Mouse (Mus musculus) heart, embryonic 12.5 days (tissue): ENCODE measurements around the gene Lzts2. TPM values are rescaled to one million over a fixed set of nuclear protein-coding genes. Genes with fewer than 3 reads are reported as not detected.

Experiments used
- ATAC-seq: fragments of 200-750 bp; cut with Nextera tagmentation; 2 replicates; pipeline ENCODE4 v1.8.0; 2017; ENCODE audit warnings: moderate TSS enrichment, moderate library complexity; ENCODE audit not compliant: insufficient number of reproducible peaks, low FRiP score
- H3K27ac ChIP-seq: fragments of 300-500 bp; sonication (generic); 2 replicates; pipeline ENCODE4 v1.5.1; 2016; ENCODE audit warnings: mild to moderate bottlenecking, moderate library complexity; ENCODE audit not compliant: poor library complexity, severe bottlenecking
- H3K27me3 ChIP-seq: fragments of 300-500 bp; sonication (generic); replicated peaks from 2 replicates; pipeline ENCODE4 v1.6.1; 2016; ENCODE audit warnings: mild to moderate bottlenecking, moderate library complexity
- H3K36me3 ChIP-seq: fragments of 300-500 bp; sonication (generic); 2 replicates; pipeline ENCODE4 v1.6.1; 2016; ENCODE audit warnings: mild to moderate bottlenecking, moderate library complexity
- H3K4me1 ChIP-seq: fragments of 300-500 bp; sonication (generic); replicated peaks from 2 replicates; pipeline ENCODE4 v1.6.1; 2016; ENCODE audit warnings: mild to moderate bottlenecking
- H3K4me2 ChIP-seq: fragments of 300-500 bp; sonication (generic); 2 replicates; pipeline ENCODE4 v1.6.1; 2016; ENCODE audit warnings: mild to moderate bottlenecking, moderate library complexity
- H3K4me3 ChIP-seq: fragments of 300-500 bp; sonication (generic); 2 replicates; pipeline ENCODE4 v1.5.1; 2016; ENCODE audit warnings: mild to moderate bottlenecking
- H3K9ac ChIP-seq: fragments of 300-500 bp; sonication (generic); 2 replicates; pipeline ENCODE4 v1.6.1; 2016; ENCODE audit warnings: mild to moderate bottlenecking, moderate library complexity
- H3K9me3 ChIP-seq: fragments of 300-500 bp; sonication (generic); replicated peaks from 2 replicates; pipeline ENCODE4 v1.6.1; 2016; ENCODE audit warnings: mild to moderate bottlenecking, moderate library complexity
- WGBS: fragments of 180-500 bp; shearing (Covaris S2); methylation state at CpG from one replicate; pipeline ENCODE4 v1.1.7; 2016; 5-methylcytosine and 5-hydroxymethylcytosine counted together
- polyA plus RNA-seq: library from polyadenylated mRNA; unstranded; fragments of >200 nt; fragmentation: Nextera tagmentation; extraction: Ambion mirVana; gene quantifications from 2 replicates; pipeline ENCODE4 v1.2.1, GENCODE M21; 2016

Lzts2 gene
- polyA plus RNA-seq, 1 experiment from 2014 or later, result 58.5 TPM

DNA sequence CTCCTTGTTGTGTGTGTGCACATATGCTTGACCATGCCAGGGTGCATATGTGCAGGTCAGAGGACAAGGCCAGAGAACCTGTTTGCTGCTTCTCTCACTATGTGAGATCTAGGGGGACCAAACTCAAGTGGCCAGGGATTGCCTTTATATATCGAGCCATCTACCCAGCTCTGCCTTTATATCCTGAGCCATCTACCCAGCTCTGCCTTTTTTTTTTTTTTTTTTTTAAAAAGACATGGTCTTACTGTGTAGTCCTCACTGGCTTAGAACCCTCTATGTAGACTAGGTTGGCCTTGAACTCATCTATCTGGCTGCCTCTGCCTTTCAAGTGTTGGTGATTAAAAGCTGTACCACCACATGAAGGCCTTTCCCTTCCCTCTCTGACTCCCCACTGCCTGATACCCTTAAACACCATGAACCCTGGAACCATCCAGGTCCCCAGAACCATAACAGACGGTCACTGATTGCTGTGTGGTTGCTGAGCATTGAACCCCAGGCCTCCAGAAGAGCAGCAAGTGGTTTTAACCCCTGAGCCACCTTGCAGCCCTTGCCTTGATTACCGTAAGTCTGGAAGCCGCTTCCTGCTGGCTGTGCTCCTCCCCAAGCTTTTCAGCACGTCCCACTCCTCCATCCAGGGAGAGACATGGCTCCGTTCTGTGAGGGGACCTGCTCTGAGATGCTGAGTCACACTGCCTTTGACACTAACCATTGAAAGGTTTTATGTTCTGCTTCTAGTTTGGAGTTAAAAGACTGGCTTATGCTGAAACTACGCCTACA, 10.3 kb upstream of the Lzts2 start:
- Histone ChIP-seq H3K36me3 (peaks cover 34% of the 10 kb centered on the region), H3K4me1 (peaks cover 24% of the 10 kb centered on the region), H3K4me3 (no peak overlapping the region), H3K9me3 (no peaks in the 10 kb centered on the region), H3K27ac (no peak overlapping the region), H3K4me2 (no peak overlapping the region), H3K27me3 (no peaks in the 10 kb centered on the region), H3K9ac (no peak overlapping the region)
- ATAC-seq, result no peak
- WGBS, result 81% methylated on average over 7 of the region's 7 CpGs

DNA sequence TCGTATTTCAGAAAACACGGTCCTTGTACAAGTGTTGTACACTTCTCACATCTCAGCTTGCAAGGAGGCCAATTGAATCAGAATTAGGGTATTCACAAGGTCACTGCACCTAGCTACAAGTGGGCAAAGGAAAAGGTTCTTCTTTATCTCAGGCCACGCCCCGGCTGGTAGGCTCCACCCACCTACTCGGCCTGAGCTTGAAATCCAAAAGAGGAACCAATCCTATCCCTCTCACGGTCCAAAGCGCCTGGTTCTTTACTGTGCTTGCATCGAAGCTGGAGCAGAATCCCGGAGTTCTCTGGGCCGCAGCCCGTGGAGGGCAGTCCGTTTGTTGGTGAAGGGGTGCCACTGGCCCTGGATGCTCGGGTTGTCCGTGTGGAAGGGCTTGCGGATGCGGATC, 8.8 kb upstream of the Lzts2 start, which contains the start of gene Twnk:
TSS of gene Twnk (plus strand) at position 220 of the 400 bp plus-strand sequence.
- 9% methylated on average over 16 of the region's 16 CpGs for WGBS
- H3K4me2 ChIP-seq, result peak within 1 kb of the TSS; percentile 97
- peak within 1 kb of the TSS; percentile 90 for H3K9ac ChIP-seq
- peak within 1 kb of the TSS; percentile 80 for H3K27ac ChIP-seq
- no peaks in the 10 kb centered on the region for H3K27me3 ChIP-seq
- H3K4me3 ChIP-seq, result peak within 1 kb of the TSS; percentile 94
- H3K36me3 ChIP-seq, result peaks cover 46% of the 10 kb centered on the region
- H3K9me3 ChIP-seq, result no peaks in the 10 kb centered on the region
- ATAC-seq, result no peak
- H3K4me1 ChIP-seq, result peaks cover 24% of the 10 kb centered on the region

DNA sequence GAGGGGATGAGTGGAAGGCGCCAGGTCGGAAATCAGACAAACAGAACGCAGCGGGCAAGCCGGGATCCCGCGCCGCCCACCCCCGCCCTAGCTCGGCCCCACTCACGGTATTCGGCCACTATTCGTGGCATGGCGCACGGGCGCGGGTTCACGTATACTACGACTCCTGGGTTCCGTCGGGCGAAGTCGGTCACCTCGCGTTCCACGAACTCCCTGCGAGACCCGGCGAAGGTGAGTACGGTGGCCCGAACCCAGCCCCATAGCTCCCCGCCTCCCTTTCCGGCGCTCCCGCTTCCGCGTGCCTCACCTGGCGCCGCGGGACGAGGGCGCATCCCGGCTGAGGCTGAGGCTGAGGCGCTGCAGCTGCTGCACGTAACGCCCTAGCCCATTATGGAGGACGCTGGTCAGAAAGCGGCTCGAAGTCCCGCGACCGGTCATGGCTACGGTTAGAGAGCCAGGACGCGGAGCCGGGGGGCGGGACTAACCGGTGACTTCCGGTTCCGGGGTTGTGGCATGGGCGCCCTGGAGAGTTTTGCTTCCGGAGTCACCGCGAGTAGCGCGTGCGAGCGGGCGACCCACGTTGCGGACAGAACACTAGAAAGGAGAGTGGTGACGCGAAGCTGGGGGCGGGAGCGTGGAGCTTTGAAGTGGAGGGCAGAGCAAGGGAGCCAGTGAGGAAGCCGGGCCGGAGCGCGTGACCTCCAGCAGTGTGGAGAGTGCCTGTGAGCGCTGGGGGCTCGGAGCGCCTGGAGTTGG, 8.1 kb upstream of the Lzts2 start, which contains the start of gene Mrpl43:
TSS of gene Mrpl43 (minus strand) at position 486 of the 756 bp plus-strand sequence.
- peaks cover 24% of the 10 kb centered on the region for H3K4me1 ChIP-seq

DNA sequence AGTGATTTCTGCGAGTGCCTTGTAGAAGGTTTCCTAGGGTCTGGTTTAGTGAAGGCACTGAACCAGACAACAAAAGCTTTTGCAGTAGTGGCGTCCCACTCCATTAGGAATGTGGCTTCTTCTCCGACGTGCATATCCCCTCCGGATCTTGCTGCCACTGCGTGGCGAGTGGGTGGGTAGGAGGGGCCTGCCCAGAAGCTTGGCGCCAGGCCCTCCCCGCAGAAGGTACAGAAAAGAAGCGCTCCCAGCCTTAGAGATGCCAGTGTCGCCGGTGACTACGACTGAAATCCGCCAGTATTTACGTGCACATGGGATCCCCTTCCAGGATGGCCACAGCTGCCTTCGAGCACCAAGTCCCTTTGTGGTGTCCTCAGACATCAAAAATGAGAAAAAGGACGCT, 7.2 kb upstream of the Lzts2 start:
- H3K36me3 ChIP-seq, result peaks cover 55% of the 10 kb centered on the region
- WGBS, result 35% methylated on average over 17 of the region's 17 CpGs
- H3K9me3 ChIP-seq, result no peaks in the 10 kb centered on the region
- H3K4me1 ChIP-seq, result peaks cover 24% of the 10 kb centered on the region
- peak overlapping the region; percentile 94 for H3K4me3 ChIP-seq
- peak overlapping the region; percentile 97 for H3K4me2 ChIP-seq
- peak overlapping the region; percentile 80 for H3K27ac ChIP-seq
- peak overlapping the region; percentile 90 for H3K9ac ChIP-seq
- no peak for ATAC-seq
- no peaks in the 10 kb centered on the region for H3K27me3 ChIP-seq

More for the DNA sequence above, 8.1 kb upstream of the Lzts2 start, which contains the start of gene Mrpl43:
- peak within 1 kb of the TSS; percentile 94 for H3K4me3 ChIP-seq
- H3K9ac ChIP-seq, result peak within 1 kb of the TSS; percentile 90
- no peaks in the 10 kb centered on the region for H3K27me3 ChIP-seq
- H3K27ac ChIP-seq, result peak within 1 kb of the TSS; percentile 80
- H3K4me2 ChIP-seq, result peak within 1 kb of the TSS; percentile 97
- H3K9me3 ChIP-seq, result no peaks in the 10 kb centered on the region
- H3K36me3 ChIP-seq, result peaks cover 49% of the 10 kb centered on the region
- under 1% methylated on average over 82 of the region's 82 CpGs for WGBS
- ATAC-seq, result peak; percentile 92

DNA sequence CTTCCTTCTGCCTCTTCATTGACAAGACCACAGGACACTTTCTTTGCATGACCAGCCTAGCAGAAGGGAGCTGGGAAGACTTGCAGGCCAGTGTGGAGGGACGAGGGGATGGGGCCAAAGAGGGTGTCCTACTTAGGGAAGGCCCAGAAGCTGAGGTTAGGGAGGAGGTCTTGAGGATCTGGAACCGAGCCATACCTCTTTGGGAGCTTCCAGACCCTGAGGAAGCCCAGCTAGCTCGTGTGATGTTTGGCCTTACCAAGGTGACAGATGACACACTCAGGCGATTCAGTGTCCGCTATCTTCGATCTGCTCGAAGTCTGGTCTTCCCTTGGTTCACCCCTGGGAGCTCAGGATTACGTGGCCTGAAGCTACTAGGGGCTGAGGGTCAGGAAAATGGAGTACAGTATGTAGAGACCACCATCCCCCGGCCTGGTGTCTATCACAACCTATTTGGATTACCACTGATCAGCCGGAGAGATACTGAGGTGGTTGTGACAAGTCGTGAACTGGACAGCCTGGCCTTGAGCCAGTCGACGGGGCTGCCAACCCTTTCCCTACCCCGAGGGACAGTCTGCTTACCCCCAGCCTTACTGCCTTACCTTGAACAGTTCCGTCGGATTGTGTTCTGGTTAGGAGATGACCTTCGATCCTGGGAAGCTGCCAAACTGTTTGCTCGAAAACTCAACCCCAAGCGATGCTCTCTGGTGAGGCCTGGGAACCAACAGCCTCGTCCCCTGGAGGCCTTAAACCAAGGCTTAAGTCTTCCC, 6.6 kb upstream of the Lzts2 start:
- peak overlapping the region; percentile 97 for H3K4me2 ChIP-seq
- H3K36me3 ChIP-seq, result peaks cover 55% of the 10 kb centered on the region
- H3K9me3 ChIP-seq, result no peaks in the 10 kb centered on the region
- H3K27me3 ChIP-seq, result no peaks in the 10 kb centered on the region
- ATAC-seq, result no peak
- H3K4me1 ChIP-seq, result peaks cover 24% of the 10 kb centered on the region
- peak overlapping the region; percentile 80 for H3K27ac ChIP-seq
- H3K9ac ChIP-seq, result peak overlapping the region; percentile 90; the same call in 1 of the 2 replicates
- WGBS, result 85% methylated on average over 20 of the region's 20 CpGs
- H3K4me3 ChIP-seq, result peak overlapping the region; percentile 94

DNA sequence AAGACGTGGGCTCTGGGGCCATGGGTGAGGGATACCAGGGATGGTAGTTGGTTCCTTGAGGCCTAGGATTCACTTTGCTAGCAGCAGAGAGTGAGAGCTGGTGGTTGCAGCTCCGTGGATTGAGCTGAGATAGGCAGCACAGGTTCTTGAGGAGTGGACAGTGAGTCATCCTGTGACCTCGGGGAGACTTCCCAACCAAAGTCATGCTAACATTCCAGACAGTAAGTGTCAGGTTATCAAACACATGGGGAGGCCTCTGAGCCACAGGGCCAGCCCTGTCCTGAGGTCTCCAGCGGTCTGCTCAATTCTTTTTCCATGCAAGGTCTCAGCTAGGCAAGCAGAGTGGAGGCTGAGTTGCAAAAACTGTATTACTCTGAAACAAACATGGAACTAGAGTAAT, 3.6 kb upstream of the Lzts2 start:
- 70% methylated on average over 4 of the region's 4 CpGs for WGBS

DNA sequence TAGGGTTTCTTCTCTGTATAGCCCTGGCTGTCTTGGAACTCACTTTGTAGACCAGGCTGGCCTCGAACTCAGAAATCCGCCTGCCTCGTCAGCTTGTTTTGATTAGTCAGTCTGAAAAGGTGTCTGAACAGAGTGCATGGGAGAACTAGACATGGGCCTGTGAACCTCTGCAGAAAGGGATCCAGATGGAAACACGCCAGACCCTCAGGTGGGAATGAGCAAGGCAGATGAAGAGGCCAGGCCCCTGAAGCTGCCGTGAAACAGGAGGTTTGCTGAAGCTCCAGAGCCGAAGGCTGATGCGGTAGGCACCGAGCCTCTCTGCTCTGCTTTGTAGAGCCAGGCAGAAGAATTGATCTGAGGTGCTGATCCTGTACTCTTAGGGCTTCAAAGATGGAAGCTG, 2.0 kb upstream of the Lzts2 start:
- H3K9ac ChIP-seq, result no peak overlapping the region
- WGBS, result 84% methylated on average over 8 of the region's 8 CpGs
- H3K4me1 ChIP-seq, result peaks cover 32% of the 10 kb centered on the region
- no peaks in the 10 kb centered on the region for H3K27me3 ChIP-seq
- H3K4me2 ChIP-seq, result no peak overlapping the region
- H3K4me3 ChIP-seq, result no peak overlapping the region
- no peaks in the 10 kb centered on the region for H3K9me3 ChIP-seq
- no peak for ATAC-seq
- H3K36me3 ChIP-seq, result peaks cover 37% of the 10 kb centered on the region
- no peak overlapping the region for H3K27ac ChIP-seq

More for the DNA sequence above, 3.6 kb upstream of the Lzts2 start:
- Histone ChIP-seq H3K36me3 (peaks cover 37% of the 10 kb centered on the region), H3K4me2 (no peak overlapping the region), H3K27ac (no peak overlapping the region), H3K4me3 (no peak overlapping the region), H3K9me3 (no peaks in the 10 kb centered on the region), H3K9ac (no peak overlapping the region), H3K4me1 (peaks cover 34% of the 10 kb centered on the region), H3K27me3 (no peaks in the 10 kb centered on the region)
- no peak for ATAC-seq

DNA sequence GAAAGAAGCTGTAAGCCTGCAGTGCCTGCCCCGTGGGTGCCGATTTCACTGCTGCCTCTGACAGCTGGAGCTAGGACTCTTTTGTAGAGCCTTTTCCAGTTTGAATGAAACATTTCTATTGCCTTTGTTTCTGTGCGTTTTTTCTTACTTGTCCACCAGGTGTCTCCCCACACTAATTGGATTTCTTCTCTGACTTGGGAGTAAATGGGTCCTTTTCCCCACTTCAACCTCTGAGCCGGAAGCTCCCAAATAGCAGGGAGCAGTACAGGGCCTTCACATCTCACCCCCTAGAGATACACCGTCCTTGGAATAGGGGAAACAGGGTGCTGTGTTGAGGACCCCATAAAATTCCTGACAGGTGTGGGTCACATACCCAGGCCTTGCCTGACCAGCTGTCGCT, 1.6 kb upstream of the Lzts2 start:
- Histone ChIP-seq H3K36me3 (peaks cover 37% of the 10 kb centered on the region), H3K4me1 (peaks cover 28% of the 10 kb centered on the region), H3K9me3 (no peaks in the 10 kb centered on the region), H3K27me3 (no peaks in the 10 kb centered on the region), H3K27ac (no peak overlapping the region), H3K9ac (no peak overlapping the region), H3K4me3 (no peak overlapping the region), H3K4me2 (no peak overlapping the region)
- 39% methylated on average over 6 of the region's 6 CpGs for WGBS
- ATAC-seq, result no peak

DNA sequence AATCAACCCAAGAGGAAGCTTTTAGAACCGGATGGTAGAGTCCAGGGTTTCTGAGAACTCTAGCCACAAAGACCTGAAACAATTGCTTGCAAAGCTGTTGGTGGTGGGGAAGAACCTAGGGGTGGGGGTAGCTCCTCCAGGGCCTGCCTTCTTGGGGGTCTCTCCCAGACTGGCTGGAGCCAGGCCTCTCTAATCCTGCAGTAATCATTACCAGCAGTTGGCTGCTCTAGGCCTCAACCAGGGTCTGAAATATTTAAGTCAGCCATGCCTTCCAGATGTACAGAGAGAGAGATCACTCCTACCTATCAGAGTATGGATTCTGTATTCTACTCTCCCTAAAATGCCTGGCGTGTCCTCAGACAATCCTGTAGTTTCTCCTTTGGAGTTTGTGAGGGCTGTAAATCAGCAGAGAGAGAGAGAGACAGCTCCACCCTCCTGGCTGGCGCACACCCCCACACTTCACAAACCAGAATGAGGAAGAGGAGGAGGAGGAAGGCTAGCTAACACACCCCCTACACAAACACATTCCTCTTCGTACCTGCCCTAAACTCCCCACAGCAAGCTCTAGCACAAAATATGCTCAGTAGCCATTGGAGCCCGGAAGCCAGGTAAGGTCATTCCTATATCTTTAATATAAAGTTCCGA, 511 bp upstream of the Lzts2 start:
- H3K4me1 ChIP-seq, result peaks cover 23% of the 10 kb centered on the region
- WGBS, result 52% methylated on average over 6 of the region's 6 CpGs

DNA sequence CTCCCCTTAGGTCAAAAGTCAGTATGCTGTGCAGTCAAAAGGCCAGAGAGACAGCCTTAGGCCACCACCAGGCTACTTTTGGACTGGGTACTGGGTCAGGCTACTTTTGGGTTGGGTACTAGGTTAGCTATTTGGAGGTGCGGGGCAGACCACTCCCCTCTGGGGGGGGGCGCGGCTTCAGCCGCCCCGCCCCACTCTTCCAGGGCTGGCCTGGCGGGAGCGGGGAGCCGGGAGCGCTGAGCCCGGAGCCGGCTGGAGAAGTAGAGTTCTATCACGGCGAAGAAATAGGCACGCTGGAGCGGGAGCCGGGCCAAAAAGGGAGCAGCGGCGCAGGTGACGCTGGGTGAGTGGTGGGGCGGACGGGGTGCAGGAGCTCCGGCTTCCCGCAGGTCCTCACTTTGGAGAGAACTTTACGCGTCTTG, 778 bp downstream of the Lzts2 start:
- H3K36me3 ChIP-seq, result peaks cover 23% of the 10 kb centered on the region
- H3K27me3 ChIP-seq, result no peaks in the 10 kb centered on the region
- H3K9ac ChIP-seq, result peak overlapping the region; percentile 97
- no peaks in the 10 kb centered on the region for H3K9me3 ChIP-seq
- ATAC-seq, result 0 out of 2 replicates have a peak, but pooled peaks have one; percentile 29
- peak overlapping the region; percentile 98 for H3K4me2 ChIP-seq
- WGBS, result 0% methylated on average over 24 of the region's 25 CpGs
- peaks cover 36% of the 10 kb centered on the region for H3K4me1 ChIP-seq
- peak overlapping the region; percentile 78 for H3K4me3 ChIP-seq
- H3K27ac ChIP-seq, result peak overlapping the region; percentile 100

More for the DNA sequence above, 511 bp upstream of the Lzts2 start:
- no peaks in the 10 kb centered on the region for H3K27me3 ChIP-seq
- H3K4me3 ChIP-seq, result no peak overlapping the region
- H3K36me3 ChIP-seq, result peaks cover 30% of the 10 kb centered on the region
- no peak overlapping the region for H3K9ac ChIP-seq
- H3K4me2 ChIP-seq, result peak overlapping the region; percentile 98; the same call in 1 of the 2 replicates
- peak overlapping the region; percentile 100; the same call in 1 of the 2 replicates for H3K27ac ChIP-seq
- no peak for ATAC-seq
- no peaks in the 10 kb centered on the region for H3K9me3 ChIP-seq
